Mouse (Mus musculus): ENCODE measurements around the gene Gsdme. TPM values are rescaled to one million over a fixed set of nuclear protein-coding genes. Genes with fewer than 3 reads are reported as not detected.

The Gsdme gene
- polyA plus RNA-seq, 1 experiment, result 5.4 TPM

DNA sequence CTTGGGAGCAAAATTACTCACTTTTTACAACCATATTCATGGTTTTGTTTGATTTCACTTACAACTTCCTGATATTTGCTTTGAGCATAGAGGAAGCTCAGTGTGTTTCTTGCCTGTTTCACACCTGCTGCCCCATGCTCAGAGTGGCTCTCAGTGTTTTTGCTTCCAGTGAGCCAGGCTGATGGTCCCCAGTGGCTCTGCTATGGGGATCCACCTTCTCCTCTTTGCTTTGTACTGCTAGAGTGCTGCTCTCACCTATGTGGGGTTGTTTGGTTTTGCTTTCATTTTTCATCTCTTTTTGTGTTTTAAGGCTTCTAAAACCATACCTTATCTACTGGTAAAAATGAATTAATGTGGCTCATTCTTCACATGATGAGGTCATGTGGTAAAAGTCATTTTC, 117.5 kb downstream of the Gsdme start:
- Histone ChIP-seq H3K4me1 (ENCODE audit: control insufficient read depth, insufficient read depth, low read length) (no peaks in the 10 kb centered on the region), H3K4me3 (ENCODE audit: insufficient read depth, low read depth, low read length) (no peak overlapping the region), H3K36me3 (ENCODE audit: control insufficient read depth, insufficient read depth, low read length) (no peaks in the 10 kb centered on the region), H3K27me3 (replicated peaks; ENCODE audit: control insufficient read depth, insufficient read depth, low read length) (no peaks in the 10 kb centered on the region), H3K27ac (ENCODE audit: insufficient read depth, low read depth, low read length) (no peak overlapping the region)
- no peak for DNase-seq
- TF ChIP-seq POLR2A (IDR thresholded peaks at IDR 0.05; ENCODE audit: low read depth, low read length), result no peak
- TF ChIP-seq CTCF (conservative IDR thresholded peaks at IDR 0.05; ENCODE audit: insufficient read depth, insufficient read length, low read depth, low read length), result no peak

GRCm38 (mm10) chr6:50139526-50139925, 124.1 kb downstream of the Gsdme start:
- TF ChIP-seq CTCF (conservative IDR thresholded peaks at IDR 0.05; ENCODE audit: insufficient read depth, insufficient read length, low read depth, low read length) (no peak), POLR2A (IDR thresholded peaks at IDR 0.05; ENCODE audit: low read depth, low read length) (no peak)
- Histone ChIP-seq H3K27ac (ENCODE audit: insufficient read depth, low read depth, low read length) (peak overlapping the region; percentile 8; the same call in 1 of the 2 replicates), H3K4me1 (ENCODE audit: control insufficient read depth, insufficient read depth, low read length) (peaks cover 9% of the 10 kb centered on the region), H3K27me3 (replicated peaks; ENCODE audit: control insufficient read depth, insufficient read depth, low read length) (no peaks in the 10 kb centered on the region), H3K36me3 (ENCODE audit: control insufficient read depth, insufficient read depth, low read length) (no peaks in the 10 kb centered on the region), H3K4me3 (ENCODE audit: insufficient read depth, low read depth, low read length) (no peak overlapping the region)
- peak; percentile 53 for DNase-seq
- 58% methylated on average over 3 of the region's 3 CpGs for WGBS

Other genes starting within 250 kb of the Gsdme start
- 16.9 and 21.3 TPM in 2 replicates for gene Mpp6, start 153.6 kb downstream of the Gsdme start, polyA plus RNA-seq (2012; rRNA removed)
- gene Osbpl3, start 192.3 kb upstream of the Gsdme start, polyA plus RNA-seq (2012; rRNA removed), result 33.0 and 36.1 TPM in 2 replicates

Measured in kidney, adult 2 months (tissue).